Mouse (Mus musculus) stomach, postnatal 0 days (tissue): ENCODE measurements around the gene Polr3gl. TPM values are rescaled to one million over a fixed set of nuclear protein-coding genes. Genes with fewer than 3 reads are reported as not detected.

Experiments
- ATAC-seq: fragments of 200-750 bp; cut with Nextera tagmentation; 2 replicates; pipeline ENCODE4 v1.8.0; 2017; ENCODE audit not compliant: low FRiP score, low TSS enrichment
- DNase-seq: peaks from one replicate; pipeline ENCODE4 v3.0.0-alpha.2; 2016; ENCODE audit warnings: low spot score
- H3K27ac ChIP-seq: fragments of 300-500 bp; sonication (generic); replicated peaks from 2 replicates; pipeline ENCODE4 v1.5.1; 2014; ENCODE audit warnings: mild to moderate bottlenecking, control low read depth
- H3K27me3 ChIP-seq: fragments of 300-500 bp; sonication (generic); 2 replicates; pipeline ENCODE4 v1.6.1; 2014; ENCODE audit warnings: low read length; ENCODE audit not compliant: control insufficient read depth, insufficient read depth
- H3K36me3 ChIP-seq: fragments of 300-500 bp; sonication (generic); 2 replicates; pipeline ENCODE4 v1.6.1; 2014; ENCODE audit warnings: low read length, mixed read lengths; ENCODE audit not compliant: control insufficient read depth, insufficient read depth
- H3K4me1 ChIP-seq: fragments of 300-500 bp; sonication (generic); replicated peaks from 2 replicates; pipeline ENCODE4 v1.6.1; 2014; ENCODE audit warnings: antibody characterized with exemption; ENCODE audit not compliant: control insufficient read depth, insufficient read depth
- H3K4me2 ChIP-seq: fragments of 300-500 bp; sonication (generic); replicated peaks from 2 replicates; pipeline ENCODE4 v1.6.1; 2014; ENCODE audit warnings: low read depth, mild to moderate bottlenecking, control low read depth, moderate library complexity
- H3K4me3 ChIP-seq: fragments of 300-500 bp; sonication (generic); 2 replicates; pipeline ENCODE4 v1.5.1; 2014; ENCODE audit warnings: low read depth, low read length, control low read depth
- H3K9ac ChIP-seq: fragments of 300-500 bp; sonication (generic); 2 replicates; pipeline ENCODE4 v1.6.1; 2014; ENCODE audit warnings: mild to moderate bottlenecking, low read length, control low read depth, mixed read lengths
- H3K9me3 ChIP-seq: fragments of 300-500 bp; sonication (generic); 2 replicates; pipeline ENCODE4 v1.6.1; 2016; ENCODE audit warnings: low read length; ENCODE audit not compliant: control insufficient read depth
- CTCF ChIP-seq: IDR thresholded peaks from 2 replicates; pipeline ENCODE4 v1.5.1; 2016; ENCODE audit warnings: antibody characterized with exemption, low read depth, mild to moderate bottlenecking, moderate library complexity
- EP300 ChIP-seq: optimal IDR thresholded peaks from 2 replicates; pipeline ENCODE3; 2016; ENCODE audit warnings: antibody characterized with exemption
- WGBS: fragments of 180-500 bp; shearing (Covaris S2); extraction: QIAGEN DNeasy Blood & Tissue Kit; methylation state at CpG from one replicate; pipeline ENCODE4 v1.1.7; 2014; 5-methylcytosine and 5-hydroxymethylcytosine counted together
- polyA plus RNA-seq: library from polyadenylated mRNA; unstranded; fragments of >200 nt; fragmentation: Nextera tagmentation; extraction: Ambion mirVana; gene quantifications from 2 replicates; pipeline ENCODE4 v1.2.1, GENCODE M21; 2015

Polr3gl gene
- polyA plus RNA-seq, 1 experiment from 2014 or later = 16.1 TPM

- H3K4me2 ChIP-seq = no peak overlapping the region
- TF ChIP-seq CTCF (no peak), EP300 (no peak)
- no peaks in the 10 kb centered on the region for H3K27me3 ChIP-seq
- ATAC-seq (no peak), DNase-seq (peak; percentile 18)
- no peak overlapping the region for H3K4me3 ChIP-seq
- H3K9me3 ChIP-seq = no peaks in the 10 kb centered on the region
- H3K9ac ChIP-seq = no peak overlapping the region
- H3K36me3 ChIP-seq = no peaks in the 10 kb centered on the region
- WGBS = 62% methylated on average over 6 of the region's 6 CpGs
- peaks cover 9% of the 10 kb centered on the region; the same call in 1 of the 2 replicates for H3K4me1 ChIP-seq
- H3K27ac ChIP-seq = no peak overlapping the region
Observed at GRCm38 (mm10) chr3:96581141-96581540, 12.8 kb downstream of the Polr3gl start.

GRCm38 (mm10) chr3:96579885-96580454 is 14.0 kb downstream of the Polr3gl start:
- peak overlapping the region; percentile 34 for H3K4me2 ChIP-seq
- H3K9me3 ChIP-seq = no peaks in the 10 kb centered on the region
- no peaks in the 10 kb centered on the region for H3K27me3 ChIP-seq
- DNase-seq (peak; percentile 93), ATAC-seq (peak; percentile 33; the same call in 1 of the 2 replicates)
- WGBS = 15% methylated on average over 16 of the region's 16 CpGs
- H3K36me3 ChIP-seq = no peaks in the 10 kb centered on the region
- TF ChIP-seq EP300 (no peak), CTCF (peak; percentile 100)
- peaks cover 18% of the 10 kb centered on the region for H3K4me1 ChIP-seq
- H3K27ac ChIP-seq = peak overlapping the region; percentile 35
- no peak overlapping the region for H3K4me3 ChIP-seq
- no peak overlapping the region; the same call in 1 of the 2 replicates for H3K9ac ChIP-seq

- TF ChIP-seq CTCF (no peak), EP300 (no peak)
- Histone ChIP-seq H3K9ac (no peak overlapping the region; the same call in 1 of the 2 replicates), H3K4me1 (peaks cover 19% of the 10 kb centered on the region), H3K36me3 (no peaks in the 10 kb centered on the region), H3K4me2 (no peak overlapping the region), H3K27ac (peak overlapping the region; percentile 35; the same call in 1 of the 2 replicates), H3K4me3 (no peak overlapping the region), H3K27me3 (no peaks in the 10 kb centered on the region), H3K9me3 (no peaks in the 10 kb centered on the region)
- no peak for ATAC-seq
- 82% methylated on average over 4 of the region's 4 CpGs for WGBS
- no peak for DNase-seq
Observed at GRCm38 (mm10) chr3:96579239-96579750, 14.7 kb downstream of the Polr3gl start.

GRCm38 (mm10) chr3:96578561-96579238 is 15.3 kb downstream of the Polr3gl start:
- WGBS = 83% methylated on average over 12 of the region's 12 CpGs
- no peak overlapping the region for H3K4me2 ChIP-seq
- H3K27me3 ChIP-seq = no peaks in the 10 kb centered on the region
- ATAC-seq = no peak
- no peak for DNase-seq
- H3K36me3 ChIP-seq = no peaks in the 10 kb centered on the region
- no peak overlapping the region for H3K9ac ChIP-seq
- no peak for TF ChIP-seq EP300
- TF ChIP-seq CTCF = peak; percentile 23; the same call in 1 of the 2 replicates
- no peaks in the 10 kb centered on the region for H3K9me3 ChIP-seq
- H3K4me3 ChIP-seq = no peak overlapping the region
- peaks cover 22% of the 10 kb centered on the region for H3K4me1 ChIP-seq
- no peak overlapping the region for H3K27ac ChIP-seq

GRCm38 (mm10) chr3:96577566-96577965 is 16.4 kb downstream of the Polr3gl start:
- ATAC-seq = no peak
- peaks cover 22% of the 10 kb centered on the region for H3K4me1 ChIP-seq
- no peaks in the 10 kb centered on the region for H3K36me3 ChIP-seq
- H3K27ac ChIP-seq = peak overlapping the region; percentile 99
- WGBS = 57% methylated on average over 4 of the region's 4 CpGs
- TF ChIP-seq CTCF (no peak), EP300 (no peak)
- no peaks in the 10 kb centered on the region for H3K9me3 ChIP-seq
- peak overlapping the region; percentile 24; the same call in 1 of the 2 replicates for H3K9ac ChIP-seq
- DNase-seq = no peak
- no peaks in the 10 kb centered on the region for H3K27me3 ChIP-seq
- H3K4me3 ChIP-seq = no peak overlapping the region
- peak overlapping the region; percentile 14; the same call in 1 of the 2 replicates for H3K4me2 ChIP-seq
